In genomic region chr19:47918016-47918415, GRCm38 (mm10) we compare ENCODE assay signal across 8 mouse cellular contexts. TPM values are rescaled to one million over a fixed set of nuclear protein-coding genes. Genes with fewer than 3 reads are reported as not detected.
A peak's percentile ranks its signal among the peaks of the same experiment; 100 is the strongest.
DNase-seq lines count a peak whose midpoint lies in the region; ATAC-seq and TF ChIP-seq lines count a peak whose summit lies in the region.
"Had no signal": no experiment of that assay in that cellular context is flagged by ENCODE, and none has a peak within 500 bp of the region (broad histone marks: within the 10 kb centered on the region; RNA-seq: fewer than 3 reads in every experiment).

No protein-coding gene starts in this region.

- peak overlapping the region; percentile 86 for H3K4me2 ChIP-seq in heart, postnatal 0 days (ENCODE audit: low read depth, low read length)
- peak overlapping the region; percentile 84 for H3K4me2 ChIP-seq in lung, embryonic 15.5 days

- H3K9ac ChIP-seq in heart, postnatal 0 days (replicated peaks; ENCODE audit: low read depth, low read length): peak overlapping the region; percentile 91
- H3K9ac ChIP-seq in lung, embryonic 15.5 days: peak overlapping the region; percentile 83

- peak overlapping the region; percentile 99 for H3ac ChIP-seq in C2C12 (ENCODE audit: control insufficient read depth, insufficient read length, low read depth)

- H3K27me3 ChIP-seq in C2C12 (ENCODE audit: control insufficient read depth, insufficient read depth, insufficient read length) (no peaks in the 10 kb centered on the region), G1E (ENCODE audit: insufficient read depth, low read length) (no peaks in the 10 kb centered on the region)
- no peaks in the 10 kb centered on the region for H3K27me3 ChIP-seq in heart, postnatal 0 days (ENCODE audit: control insufficient read depth, insufficient read depth, low read length)
- H3K27me3 ChIP-seq in lung, embryonic 15.5 days: no peaks in the 10 kb centered on the region

- TF ChIP-seq EP300 in heart, postnatal 0 days (IDR thresholded peaks at IDR 0.05; ENCODE audit: low read depth): no peak

- H3K27ac ChIP-seq in heart, postnatal 0 days (ENCODE audit: low read depth): peak overlapping the region; percentile 98
- peak overlapping the region; percentile 97; the same call in 1 of the 2 replicates for H3K27ac ChIP-seq in lung, embryonic 15.5 days

- no peak for ATAC-seq in G1E (ENCODE audit: extremely low read depth, insufficient number of reproducible peaks, low FRiP score, poor library complexity, severe bottlenecking)
- no peak for ATAC-seq in heart, postnatal 0 days (ENCODE audit: insufficient read depth, low read depth)
- ATAC-seq in lung, embryonic 15.5 days (ENCODE audit: borderline replicate concordance, extremely low read depth, low FRiP score, low TSS enrichment): no peak

- H3K4me1 ChIP-seq in G1E (ENCODE audit: insufficient read depth, low read depth, low read length): peaks cover 17% of the 10 kb centered on the region
- H3K4me1 ChIP-seq in heart, postnatal 0 days (ENCODE audit: control insufficient read depth, insufficient read depth): peaks cover 8% of the 10 kb centered on the region
- H3K4me1 ChIP-seq in lung, embryonic 15.5 days: peaks cover 33% of the 10 kb centered on the region

- TF ChIP-seq CTCF in C2C12 (IDR thresholded peaks at IDR 0.05; ENCODE audit: control insufficient read depth, insufficient read depth, insufficient read length) (no peak), G1E (IDR thresholded peaks at IDR 0.05; ENCODE audit: low read depth, low read length) (no peak)
- no peak for TF ChIP-seq CTCF in heart, postnatal 0 days (IDR thresholded peaks at IDR 0.05; ENCODE audit: low read depth)

- H3K4me3 ChIP-seq in C2C12 (ENCODE audit: insufficient read depth, poor library complexity, severe bottlenecking): peak overlapping the region; percentile 74
- peak overlapping the region; percentile 80 for H3K4me3 ChIP-seq in G1E (ENCODE audit: low read depth, low read length)
- peak overlapping the region; percentile 95 for H3K4me3 ChIP-seq in heart, postnatal 0 days (ENCODE audit: low read depth, low read length)
- H3K4me3 ChIP-seq in lung, embryonic 15.5 days: peak overlapping the region; percentile 82

- H3K79me2 ChIP-seq in C2C12 (ENCODE audit: control insufficient read depth, insufficient read depth): peaks cover 61% of the 10 kb centered on the region

- peaks cover 59% of the 10 kb centered on the region for H3K79me3 ChIP-seq in C2C12 (ENCODE audit: low read depth)

- H3K36me3 ChIP-seq in C2C12 (ENCODE audit: control insufficient read depth, insufficient read depth) (peaks cover 28% of the 10 kb centered on the region), G1E (replicated peaks) (peaks cover 17% of the 10 kb centered on the region)
- no peaks in the 10 kb centered on the region for H3K36me3 ChIP-seq in heart, postnatal 0 days (replicated peaks; ENCODE audit: control insufficient read depth, insufficient read depth, low read length)
- H3K36me3 ChIP-seq in lung, embryonic 15.5 days: no peaks in the 10 kb centered on the region

- H3K9me3 ChIP-seq in G1E (replicated peaks): peaks cover 32% of the 10 kb centered on the region
- H3K9me3 ChIP-seq in heart, postnatal 0 days (replicated peaks; ENCODE audit: control insufficient read depth, low read length): no peaks in the 10 kb centered on the region
- no peaks in the 10 kb centered on the region for H3K9me3 ChIP-seq in lung, embryonic 15.5 days

- no peak for DNase-seq in G1E (ENCODE audit: low spot score)
- DNase-seq in heart, postnatal 0 days (ENCODE audit: low spot score): peak; percentile 51
- DNase-seq in right cerebral cortex, postnatal 10 days (ENCODE audit: low spot score in 2 of 2): no peak
- DNase-seq in urinary bladder, adult 18-20 months (ENCODE audit: low spot score in 2 of 2): no peak
- no peak for DNase-seq in layer of hippocampus, postnatal 25 days (ENCODE audit: extremely low spot score in 1 of 2, low spot score in 1 of 2)
- DNase-seq: cerebellum, adult 18-20 months had no signal

- WGBS in heart, postnatal 0 days: 10% methylated on average over 9 of the region's 9 CpGs
- WGBS in lung, embryonic 15.5 days: 15% methylated on average over 9 of the region's 9 CpGs

TF ChIP-seq in C2C12, 6 proteins besides CTCF, POLR2A, EP300 and RAD21:
- TF ChIP-seq MYOG (IDR thresholded peaks at IDR 0.05; ENCODE audit: control insufficient read depth, extremely low read depth, insufficient read length) (no peak), MYOD1 (IDR thresholded peaks at IDR 0.05; ENCODE audit: control insufficient read depth, insufficient read length, low read depth) (no peak), CEBPB (IDR thresholded peaks at IDR 0.05; ENCODE audit: low read depth) (no peak), MAX (IDR thresholded peaks at IDR 0.05) (peak; percentile 24), USF1 (IDR thresholded peaks at IDR 0.05; ENCODE audit: low read depth) (peak; percentile 47)

RNA-seq across cellular contexts. Expression of gene Cfap43, which starts 1.1 kb away (rescaled TPM):
- polyA plus RNA-seq in C2C12 (2012; fragmentation: generic; extraction: Trizol) (0.07 TPM), G1E (2012) (not detected in 2 replicates)
- total RNA-seq in G1E (2014; fragmentation: Nextera tagmentation) (not detected in 2 replicates), G1E (2017) (0.05 and 0.06 TPM in 2 replicates)
- 0.08 TPM in 1 of 2 replicates, not detected in the other for total RNA-seq in heart, postnatal 0 days (2014; rRNA removed; ENCODE audit: low replicate concordance)
- polyA plus RNA-seq in heart, postnatal 0 days (2015; fragmentation: Nextera tagmentation; extraction: Ambion mirVana): 0.15 and 0.43 TPM in 2 replicates
- 0.86 TPM in 2 replicates for polyA plus RNA-seq in lung, embryonic 15.5 days (2015; fragmentation: Nextera tagmentation; extraction: Ambion mirVana)
- total RNA-seq in layer of hippocampus, postnatal 25 days (2021): 1 to 10 TPM in 1 of 2 experiments, under 1 TPM in 1; 0.74 to 1.3 TPM

RNA-seq across cellular contexts. Expression of gene Itprip, which starts 1.1 kb away (rescaled TPM):
- polyA plus RNA-seq in C2C12 (2012; fragmentation: generic; extraction: Trizol): 66.5 TPM
- 1.5 and 3.4 TPM in 2 replicates for total RNA-seq in G1E (2014; fragmentation: Nextera tagmentation)
- 3.4 and 3.5 TPM in 2 replicates for total RNA-seq in G1E (2017)
- 2.4 and 3.5 TPM in 2 replicates for polyA plus RNA-seq in G1E (2012)
- 27.2 and 30.1 TPM in 2 replicates for total RNA-seq in heart, postnatal 0 days (2014; rRNA removed; ENCODE audit: low replicate concordance)
- polyA plus RNA-seq in heart, postnatal 0 days (2015; fragmentation: Nextera tagmentation; extraction: Ambion mirVana): 9.5 and 10.5 TPM in 2 replicates
- 17.0 and 18.0 TPM in 2 replicates for polyA plus RNA-seq in lung, embryonic 15.5 days (2015; fragmentation: Nextera tagmentation; extraction: Ambion mirVana)
- total RNA-seq in layer of hippocampus, postnatal 25 days (2021): 1 to 10 TPM; 1.0 to 1.2 TPM

RNA-seq across cellular contexts. Expression of gene Cfap58, which starts 19.5 kb away (rescaled TPM):
- not detected for polyA plus RNA-seq in C2C12 (2012; fragmentation: generic; extraction: Trizol)
- total RNA-seq in G1E (2014; fragmentation: Nextera tagmentation): not detected in 2 replicates
- total RNA-seq in G1E (2017): not detected in 2 replicates
- polyA plus RNA-seq in G1E (2012): not detected in 2 replicates
- total RNA-seq in heart, postnatal 0 days (2014; rRNA removed; ENCODE audit: low replicate concordance): not detected in 2 replicates
- 0.04 and 0.18 TPM in 2 replicates for polyA plus RNA-seq in heart, postnatal 0 days (2015; fragmentation: Nextera tagmentation; extraction: Ambion mirVana)
- 0.11 and 0.32 TPM in 2 replicates for polyA plus RNA-seq in lung, embryonic 15.5 days (2015; fragmentation: Nextera tagmentation; extraction: Ambion mirVana)
- total RNA-seq in layer of hippocampus, postnatal 25 days (2021): under 1 TPM; 0.39 to 0.59 TPM

RNA-seq across cellular contexts. Expression of gene Gsto2, which starts 52.7 kb away (rescaled TPM):
- polyA plus RNA-seq in C2C12 (2012; fragmentation: generic; extraction: Trizol) (2.6 TPM), G1E (2012) (0.11 TPM in 1 of 2 replicates, not detected in the other)
- total RNA-seq in G1E (2014; fragmentation: Nextera tagmentation) (2.6 and 4.7 TPM in 2 replicates), G1E (2017) (0.58 and 0.76 TPM in 2 replicates)
- total RNA-seq in heart, postnatal 0 days (2014; rRNA removed; ENCODE audit: low replicate concordance): 11.4 TPM in 1 of 2 replicates, not detected in the other
- 1.7 and 2.1 TPM in 2 replicates for polyA plus RNA-seq in heart, postnatal 0 days (2015; fragmentation: Nextera tagmentation; extraction: Ambion mirVana)
- 0.84 and 1.1 TPM in 2 replicates for polyA plus RNA-seq in lung, embryonic 15.5 days (2015; fragmentation: Nextera tagmentation; extraction: Ambion mirVana)
- total RNA-seq in layer of hippocampus, postnatal 25 days (2021): 1 to 10 TPM; 2.2 to 2.4 TPM
